Mouse (Mus musculus) myocyte (in vitro differentiated cells): ENCODE results near the gene Tnr. TPM values are rescaled to one million over a fixed set of nuclear protein-coding genes. Genes with fewer than 3 reads are reported as not detected.

Source experiments
- H3K27me3 ChIP-seq: one replicate; pipeline ENCODE4 v1.6.1; 2011; ENCODE audit not compliant: control insufficient read depth, insufficient read depth, insufficient read length
- H3K36me3 ChIP-seq: one replicate; pipeline ENCODE4 v1.6.1; 2011; ENCODE audit not compliant: control insufficient read depth, insufficient read depth
- H3K4me2 ChIP-seq: one replicate; pipeline ENCODE4 v1.6.1; 2011; ENCODE audit warnings: low read depth, control low read depth
- H3K4me3 ChIP-seq: one replicate; pipeline ENCODE4 v1.5.1; 2011; ENCODE audit warnings: mild to moderate bottlenecking, control low read depth, moderate library complexity
- H3K79me2 ChIP-seq: one replicate; pipeline ENCODE4 v1.6.1; 2011; ENCODE audit not compliant: control insufficient read depth, insufficient read depth
- H3ac ChIP-seq: one replicate; pipeline ENCODE4 v1.6.1; 2011; ENCODE audit not compliant: control insufficient read depth, insufficient read length
- CEBPB ChIP-seq: IDR thresholded peaks from 2 replicates; pipeline ENCODE4 v1.6.1; 2011; ENCODE audit warnings: mild to moderate bottlenecking, moderate library complexity; ENCODE audit not compliant: poor library complexity, insufficient read depth, severe bottlenecking
- E2F4 ChIP-seq: IDR thresholded peaks from one replicate; pipeline ENCODE4 v1.6.1; 2011; ENCODE audit warnings: mild to moderate bottlenecking, control low read depth, moderate library complexity; ENCODE audit not compliant: insufficient read depth
- MAX ChIP-seq: IDR thresholded peaks from one replicate; pipeline ENCODE4 v1.6.1; 2011; ENCODE audit warnings: low read depth, mild to moderate bottlenecking, control low read depth
- MYOD1 ChIP-seq, 3 experiments: IDR thresholded peaks; one replicate each; pipeline ENCODE4 v1.6.1; 2011; ENCODE audit warnings: control low read depth in 2 of 3, low read depth in 2 of 3, mild to moderate bottlenecking in 2 of 3, moderate library complexity in 1 of 3; ENCODE audit not compliant: insufficient read length in 2 of 3, control insufficient read depth in 1 of 3
- MYOG ChIP-seq, 3 experiments: IDR thresholded peaks; one replicate each; pipeline ENCODE4 v1.6.1; 2011; ENCODE audit warnings: control low read depth in 2 of 3, low read depth in 2 of 3, mild to moderate bottlenecking in 2 of 3; ENCODE audit not compliant: insufficient read length in 2 of 3, control insufficient read depth in 1 of 3, insufficient read depth in 1 of 3
- POLR2A ChIP-seq: IDR thresholded peaks from one replicate; pipeline ENCODE4 v1.6.1; 2011; ENCODE audit warnings: low read depth, mild to moderate bottlenecking, control low read depth, moderate library complexity; ENCODE audit not compliant: insufficient read length
- POLR2AphosphoS2 ChIP-seq: IDR thresholded peaks from one replicate; pipeline ENCODE4 v1.6.1; 2011; ENCODE audit warnings: low read depth, control low read depth; ENCODE audit not compliant: insufficient read length
- REST ChIP-seq: IDR thresholded peaks from one replicate; pipeline ENCODE4 v1.6.1; 2011; ENCODE audit warnings: mild to moderate bottlenecking, control low read depth, moderate library complexity; ENCODE audit not compliant: insufficient read depth, insufficient read length
- SRF ChIP-seq: IDR thresholded peaks from one replicate; pipeline ENCODE4 v1.6.1; 2011; ENCODE audit warnings: low read depth; ENCODE audit not compliant: control insufficient read depth, insufficient read length
- TCF12 ChIP-seq: IDR thresholded peaks from one replicate; pipeline ENCODE4 v1.6.1; 2011; ENCODE audit warnings: mild to moderate bottlenecking, control low read depth; ENCODE audit not compliant: poor library complexity, insufficient read depth, severe bottlenecking
- TCF3 ChIP-seq: IDR thresholded peaks from one replicate; pipeline ENCODE4 v1.6.1; 2011; ENCODE audit warnings: low read depth, control low read depth; ENCODE audit not compliant: insufficient read length
- USF1 ChIP-seq: IDR thresholded peaks from one replicate; pipeline ENCODE4 v1.6.1; 2011; ENCODE audit warnings: low read depth, mild to moderate bottlenecking, control low read depth, moderate library complexity
- polyA plus RNA-seq: library from polyadenylated mRNA; unstranded; fragments of >200 nt; fragmentation: generic; extraction: Trizol; gene quantifications from one replicate; pipeline ENCODE4 v1.2.1, GENCODE M21; 2012; ENCODE audit warnings: missing spikeins

The Tnr gene
- polyA plus RNA-seq, 1 experiment: 0.02 TPM

GRCm38 (mm10) chr1:159739478-159739877, 215.9 kb downstream of the Tnr start:
- Histone ChIP-seq H3K27me3 (no peaks in the 10 kb centered on the region), H3K4me3 (no peak overlapping the region), H3K79me2 (no peaks in the 10 kb centered on the region), H3K4me2 (no peak overlapping the region), H3K36me3 (no peaks in the 10 kb centered on the region), H3ac (no peak overlapping the region)
- TF ChIP-seq POLR2A (no peak), TCF3 (no peak), MAX (no peak), CEBPB (no peak), MYOG (IDR thresholded peaks at IDR 0.05; ENCODE audit: control insufficient read depth in 1 of 3, insufficient read depth in 1 of 3, insufficient read length in 2 of 3, low read depth in 2 of 3) (no peak), POLR2AphosphoS2 (no peak), SRF (no peak), E2F4 (no peak), MYOD1 (IDR thresholded peaks at IDR 0.05; ENCODE audit: control insufficient read depth in 1 of 3, insufficient read length in 2 of 3, low read depth in 2 of 3) (no peak), REST (no peak)

GRCm38 (mm10) chr1:159741237-159742002, 217.9 kb downstream of the Tnr start:
- Histone ChIP-seq H3K27me3 (no peaks in the 10 kb centered on the region), H3K4me2 (no peak overlapping the region), H3K36me3 (no peaks in the 10 kb centered on the region), H3K79me2 (no peaks in the 10 kb centered on the region), H3K4me3 (no peak overlapping the region), H3ac (no peak overlapping the region)
- TF ChIP-seq TCF12 (no peak), MAX (no peak), TCF3 (no peak), REST (no peak), USF1 (no peak), MYOG (IDR thresholded peaks at IDR 0.05; ENCODE audit: control insufficient read depth in 1 of 3, insufficient read depth in 1 of 3, insufficient read length in 2 of 3, low read depth in 2 of 3) (no peak), SRF (no peak), POLR2A (no peak), E2F4 (no peak), CEBPB (no peak), MYOD1 (IDR thresholded peaks at IDR 0.05; ENCODE audit: control insufficient read depth in 1 of 3, insufficient read length in 2 of 3, low read depth in 2 of 3) (no peak), POLR2AphosphoS2 (no peak)

DNA sequence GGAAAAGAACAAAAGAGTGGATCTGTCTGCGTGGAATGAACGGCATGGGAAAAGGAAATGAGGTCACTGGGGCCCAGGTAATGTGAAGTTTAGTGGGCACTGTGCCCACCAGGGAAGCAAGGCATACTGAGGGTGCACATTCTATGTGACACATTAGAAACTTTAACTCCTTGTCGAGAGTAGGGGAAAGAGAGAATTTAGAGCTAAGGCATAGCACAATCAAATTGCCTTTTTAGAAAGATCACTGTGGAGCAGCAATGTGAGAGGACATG, 218.4 kb downstream of the Tnr start:
- Histone ChIP-seq H3K4me2 (no peak overlapping the region), H3K4me3 (no peak overlapping the region), H3ac (no peak overlapping the region), H3K27me3 (no peaks in the 10 kb centered on the region), H3K79me2 (no peaks in the 10 kb centered on the region), H3K36me3 (no peaks in the 10 kb centered on the region)
- TF ChIP-seq POLR2AphosphoS2: no peak
- TF ChIP-seq MYOG (IDR thresholded peaks at IDR 0.05; ENCODE audit: control insufficient read depth in 1 of 3, insufficient read depth in 1 of 3, insufficient read length in 2 of 3, low read depth in 2 of 3): no peak
- no peak for TF ChIP-seq E2F4
- TF ChIP-seq SRF: no peak
- no peak for TF ChIP-seq REST
- TF ChIP-seq POLR2A: no peak
- TF ChIP-seq TCF12: no peak
- TF ChIP-seq MYOD1 (IDR thresholded peaks at IDR 0.05; ENCODE audit: control insufficient read depth in 1 of 3, insufficient read length in 2 of 3, low read depth in 2 of 3): no peak
- no peak for TF ChIP-seq TCF3
- no peak for TF ChIP-seq USF1
- no peak for TF ChIP-seq CEBPB
- no peak for TF ChIP-seq MAX

DNA sequence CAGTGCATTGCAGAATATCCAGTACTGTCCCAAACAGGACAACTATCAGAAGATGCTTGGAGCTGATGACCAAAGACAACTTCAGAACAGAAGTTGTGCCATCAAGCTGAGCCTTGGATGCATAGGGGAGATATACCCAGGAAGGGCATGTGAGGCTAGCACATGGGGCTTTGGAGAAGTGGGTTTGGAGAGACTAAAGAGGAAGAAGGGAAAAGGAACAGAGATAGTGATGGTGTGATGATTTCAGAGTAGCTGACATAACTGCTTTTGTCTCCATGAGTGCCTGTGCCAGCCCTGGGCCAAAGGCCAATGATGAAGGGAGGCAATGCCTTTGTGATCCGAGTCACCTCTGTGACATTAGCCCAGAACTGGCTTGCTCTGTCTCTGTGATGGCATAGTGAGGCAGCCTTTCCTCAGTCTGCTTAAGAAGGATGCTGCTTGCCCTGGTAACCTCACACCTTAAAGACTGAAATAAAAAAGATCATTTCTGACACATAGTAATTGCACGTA, 220.2 kb downstream of the Tnr start:
- TF ChIP-seq E2F4 (no peak), POLR2AphosphoS2 (no peak), MAX (no peak)
- Histone ChIP-seq H3K4me2 (no peak overlapping the region), H3ac (no peak overlapping the region), H3K36me3 (no peaks in the 10 kb centered on the region), H3K27me3 (no peaks in the 10 kb centered on the region), H3K4me3 (no peak overlapping the region), H3K79me2 (no peaks in the 10 kb centered on the region)

DNA sequence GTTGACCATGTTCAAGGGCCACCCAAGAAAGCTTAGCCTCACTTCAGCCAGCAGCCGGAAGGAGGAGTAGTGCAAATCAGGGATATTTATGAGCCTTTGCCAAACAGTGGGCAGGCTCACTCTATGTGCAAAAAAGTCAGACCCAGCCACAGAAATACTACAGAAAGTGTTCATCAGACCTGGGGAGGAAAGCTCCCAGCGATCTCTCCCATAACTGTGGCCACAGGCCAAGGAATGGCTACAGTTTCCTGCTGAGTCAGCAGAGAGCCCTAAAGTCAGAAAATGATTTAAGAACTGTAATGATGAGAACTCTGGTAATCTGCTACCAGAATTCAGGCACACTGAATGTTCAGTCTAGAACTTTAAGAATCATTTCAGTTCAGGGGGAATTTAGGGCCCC, 221.7 kb downstream of the Tnr start:
- H3ac ChIP-seq: no peak overlapping the region
- no peak for TF ChIP-seq SRF
- TF ChIP-seq POLR2AphosphoS2: no peak
- TF ChIP-seq MAX: no peak
- TF ChIP-seq USF1: no peak
- no peak for TF ChIP-seq TCF3
- no peak for TF ChIP-seq E2F4
- TF ChIP-seq CEBPB: no peak
- TF ChIP-seq POLR2A: no peak
- no peak for TF ChIP-seq TCF12
- TF ChIP-seq MYOG (IDR thresholded peaks at IDR 0.05; ENCODE audit: control insufficient read depth in 1 of 3, insufficient read depth in 1 of 3, insufficient read length in 2 of 3, low read depth in 2 of 3): no peak
- TF ChIP-seq MYOD1 (IDR thresholded peaks at IDR 0.05; ENCODE audit: control insufficient read depth in 1 of 3, insufficient read length in 2 of 3, low read depth in 2 of 3): no peak
- no peak for TF ChIP-seq REST
- no peak overlapping the region for H3K4me3 ChIP-seq
- H3K36me3 ChIP-seq: no peaks in the 10 kb centered on the region
- peaks cover 3% of the 10 kb centered on the region for H3K27me3 ChIP-seq
- no peak overlapping the region for H3K4me2 ChIP-seq
- H3K79me2 ChIP-seq: no peaks in the 10 kb centered on the region
